In genomic region chr10:109866063-109866462, GRCm38 (mm10) we compare ENCODE assay signal across 14 mouse cellular contexts.
"Had no signal": no experiment of that assay in that cellular context is flagged by ENCODE, and none has a peak within 500 bp of the region (broad histone marks: within the 10 kb centered on the region; RNA-seq: fewer than 3 reads in every experiment).

No protein-coding gene starts in this region.

- H3K4me2 ChIP-seq: neural tube, embryonic 13.5 days; stomach, embryonic 15.5 days had no signal

- DNase-seq: right cerebral cortex, adult 18-20 months; right cerebral cortex, postnatal 14 days; right cerebral cortex, postnatal 25 days; right cerebral cortex, postnatal 4 days; spleen, adult 18-20 months; thymus, adult 18-20 months; thymus, adult 2 months; thymus, postnatal 14 days; thymus, postnatal 25 days; thymus, postnatal 36 days; thymus, postnatal 4 days had no signal

- H3K9ac ChIP-seq: neural tube, embryonic 13.5 days; stomach, embryonic 15.5 days had no signal

- H3K27ac ChIP-seq: neural tube, embryonic 13.5 days; stomach, embryonic 15.5 days; stomach, postnatal 0 days had no signal

- H3K9me3 ChIP-seq: neural tube, embryonic 13.5 days; stomach, embryonic 15.5 days had no signal

- H3K36me3 ChIP-seq: neural tube, embryonic 13.5 days; stomach, embryonic 15.5 days had no signal

- H3K4me1 ChIP-seq: stomach, embryonic 15.5 days had no signal

- H3K4me3 ChIP-seq: neural tube, embryonic 13.5 days; stomach, embryonic 15.5 days had no signal

- H3K27me3 ChIP-seq: neural tube, embryonic 13.5 days; stomach, embryonic 15.5 days had no signal
